Mouse (Mus musculus) neural tube, embryonic 11.5 days (tissue): ENCODE measurements around the gene Capn10. TPM values are rescaled to one million over a fixed set of nuclear protein-coding genes. Genes with fewer than 3 reads are reported as not detected.

Experiments
- ATAC-seq: fragments of 200-750 bp; cut with Nextera tagmentation; 2 replicates; pipeline ENCODE4 v1.8.0; 2017; ENCODE audit warnings: moderate number of reproducible peaks, mild to moderate bottlenecking, moderate TSS enrichment, moderate library complexity; ENCODE audit not compliant: insufficient read depth, low FRiP score, low TSS enrichment
- DNase-seq: peaks from one replicate; pipeline ENCODE4 v3.0.0-alpha.2; 2015; ENCODE audit warnings: low spot score
- H3K27ac ChIP-seq: fragments of 300-500 bp; sonication (generic); 2 replicates; pipeline ENCODE4 v1.5.1; 2014; ENCODE audit warnings: low read depth, mild to moderate bottlenecking, low read length
- H3K27me3 ChIP-seq: fragments of 300-500 bp; sonication (generic); 2 replicates; pipeline ENCODE4 v1.6.1; 2014; ENCODE audit warnings: mild to moderate bottlenecking, low read length, mixed read lengths; ENCODE audit not compliant: control insufficient read depth, insufficient read depth
- H3K36me3 ChIP-seq: fragments of 300-500 bp; sonication (generic); 2 replicates; pipeline ENCODE4 v1.6.1; 2014; ENCODE audit warnings: mild to moderate bottlenecking, low read length, moderate library complexity, mixed read lengths; ENCODE audit not compliant: control insufficient read depth, insufficient read depth
- H3K4me1 ChIP-seq: fragments of 300-500 bp; sonication (generic); 2 replicates; pipeline ENCODE4 v1.6.1; 2014; ENCODE audit warnings: low read length, mixed read lengths; ENCODE audit not compliant: control insufficient read depth, insufficient read depth
- H3K4me2 ChIP-seq: fragments of 300-500 bp; sonication (generic); 2 replicates; pipeline ENCODE4 v1.6.1; 2014; ENCODE audit warnings: low read depth, mild to moderate bottlenecking, moderate library complexity
- H3K4me3 ChIP-seq: fragments of 300-500 bp; sonication (generic); 2 replicates; pipeline ENCODE4 v1.5.1; 2014; ENCODE audit warnings: low read depth, low read length
- H3K9ac ChIP-seq: fragments of 300-500 bp; sonication (generic); 2 replicates; pipeline ENCODE4 v1.6.1; 2014; ENCODE audit warnings: mild to moderate bottlenecking, low read length
- H3K9me3 ChIP-seq: fragments of 300-500 bp; sonication (generic); 2 replicates; pipeline ENCODE4 v1.6.1; 2016; ENCODE audit warnings: low read length; ENCODE audit not compliant: control insufficient read depth
- WGBS: fragments of 180-500 bp; shearing (Covaris S2); extraction: QIAGEN DNeasy Blood & Tissue Kit; methylation state at CpG from one replicate; pipeline ENCODE4 v1.1.7; 2014; 5-methylcytosine and 5-hydroxymethylcytosine counted together
- polyA plus RNA-seq: library from polyadenylated mRNA; unstranded; fragments of >200 nt; fragmentation: Nextera tagmentation; extraction: Ambion mirVana; gene quantifications from 2 replicates; pipeline ENCODE4 v1.2.1, GENCODE M21; 2014

Gene Capn10
- polyA plus RNA-seq, 1 experiment from 2014 or later: 43.4 TPM

DNA sequence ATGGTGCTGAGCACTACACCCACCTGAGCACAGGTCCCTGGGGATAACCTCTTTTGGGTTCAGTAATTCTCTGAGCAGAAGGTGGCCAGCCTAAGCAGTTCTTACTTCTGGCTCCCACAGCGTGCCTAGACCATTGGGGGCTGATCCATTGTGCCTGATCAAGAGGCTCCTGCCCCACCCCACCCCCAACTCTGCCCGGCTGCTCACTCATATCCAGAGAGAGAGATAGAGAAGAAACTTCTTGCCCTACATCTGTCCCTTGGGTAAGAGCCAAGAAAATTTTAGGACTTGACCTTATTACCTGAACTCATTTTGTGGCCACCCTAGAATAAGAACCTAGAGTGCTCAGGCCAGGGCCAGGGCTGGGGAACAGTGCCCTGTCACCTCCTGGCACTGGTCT, 58.7 kb downstream of the Capn10 start:
- no peaks in the 10 kb centered on the region for H3K27me3 ChIP-seq
- 73% methylated on average over 2 of the region's 2 CpGs for WGBS
- H3K9me3 ChIP-seq: no peaks in the 10 kb centered on the region
- H3K36me3 ChIP-seq: no peaks in the 10 kb centered on the region
- ATAC-seq: no peak
- DNase-seq: no peak
- no peak overlapping the region for H3K4me3 ChIP-seq
- H3K4me1 ChIP-seq: no peaks in the 10 kb centered on the region
- no peak overlapping the region for H3K9ac ChIP-seq
- no peak overlapping the region for H3K4me2 ChIP-seq
- no peak overlapping the region for H3K27ac ChIP-seq

Other genes starting within 250 kb of the Capn10 start
- 49.5 and 52.5 TPM in 2 replicates for gene Gpc1, start 102.7 kb upstream of the Capn10 start, polyA plus RNA-seq
- gene Ankmy1, start 31.5 kb upstream of the Capn10 start, polyA plus RNA-seq: 0.23 and 0.62 TPM in 2 replicates
- gene Dusp28, start 27.4 kb upstream of the Capn10 start, polyA plus RNA-seq: 8.6 and 9.4 TPM in 2 replicates
- 22.3 and 25.6 TPM in 2 replicates for gene Rnpepl1, start 23.6 kb upstream of the Capn10 start, polyA plus RNA-seq
- gene Gpr35, start 16.5 kb downstream of the Capn10 start, polyA plus RNA-seq: 0.13 and 0.55 TPM in 2 replicates
- gene Aqp12, start 72.0 kb downstream of the Capn10 start, polyA plus RNA-seq: not detected in 2 replicates
- 58.0 and 73.8 TPM in 2 replicates for gene Kif1a, start 167.6 kb downstream of the Capn10 start, polyA plus RNA-seq
- not detected in 2 replicates for gene Agxt, start 200.9 kb downstream of the Capn10 start, polyA plus RNA-seq
- 0.57 TPM in 1 of 2 replicates, not detected in the other for gene 2310007B03Rik, start 226.6 kb downstream of the Capn10 start, polyA plus RNA-seq
- gene Crocc2, start 234.3 kb downstream of the Capn10 start, polyA plus RNA-seq: 0.12 and 0.15 TPM in 2 replicates